Mouse (Mus musculus): ENCODE data around the gene Fermt2. TPM values are rescaled to one million over a fixed set of nuclear protein-coding genes. Genes with fewer than 3 reads are reported as not detected.
"Not testable (repeated sequence)": the region's sequence is repeated elsewhere in the genome, so short reads cannot be mapped to it uniquely, and the experiment has no call there.

The Fermt2 gene
- polyA plus RNA-seq, 1 experiment from 2014 or later, result 152 TPM

DNA sequence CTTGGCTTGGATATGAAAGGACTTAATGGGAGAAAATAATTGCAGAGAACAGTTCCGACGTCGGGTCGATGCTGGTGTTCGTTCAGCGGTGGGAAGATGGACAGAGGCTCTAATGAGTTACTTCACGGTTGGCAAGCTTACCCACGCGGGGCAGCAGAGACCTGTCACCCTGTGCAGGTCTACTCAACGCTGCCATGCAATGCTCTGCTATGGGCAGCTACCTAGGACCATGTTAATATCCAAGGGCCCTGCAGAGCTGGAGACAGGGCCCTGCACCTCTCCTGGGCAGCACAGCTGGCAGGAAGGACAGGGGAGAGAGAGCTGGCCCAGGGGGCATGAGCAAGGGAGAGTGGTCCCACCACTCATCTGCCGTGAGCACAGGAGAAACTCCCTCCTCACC, 29.9 kb downstream of the Fermt2 start:
- Histone ChIP-seq H3K4me2 (ENCODE audit: low read depth, low read length) (no peak overlapping the region), H3K9me3 (ENCODE audit: control insufficient read depth, low read length) (no peaks in the 10 kb centered on the region), H3K36me3 (ENCODE audit: control insufficient read depth, insufficient read depth, low read length) (peaks cover 4% of the 10 kb centered on the region; the same call in 1 of the 2 replicates), H3K27me3 (replicated peaks; ENCODE audit: control insufficient read depth, insufficient read depth, low read length) (no peaks in the 10 kb centered on the region), H3K4me1 (ENCODE audit: control insufficient read depth, insufficient read depth, low read length) (no peaks in the 10 kb centered on the region), H3K4me3 (ENCODE audit: low read length) (no peak overlapping the region), H3K9ac (ENCODE audit: low read depth, low read length) (no peak overlapping the region), H3K27ac (ENCODE audit: low read length) (no peak overlapping the region)
- no peak for ATAC-seq
- 91% methylated on average over 11 of the region's 11 CpGs for WGBS

DNA sequence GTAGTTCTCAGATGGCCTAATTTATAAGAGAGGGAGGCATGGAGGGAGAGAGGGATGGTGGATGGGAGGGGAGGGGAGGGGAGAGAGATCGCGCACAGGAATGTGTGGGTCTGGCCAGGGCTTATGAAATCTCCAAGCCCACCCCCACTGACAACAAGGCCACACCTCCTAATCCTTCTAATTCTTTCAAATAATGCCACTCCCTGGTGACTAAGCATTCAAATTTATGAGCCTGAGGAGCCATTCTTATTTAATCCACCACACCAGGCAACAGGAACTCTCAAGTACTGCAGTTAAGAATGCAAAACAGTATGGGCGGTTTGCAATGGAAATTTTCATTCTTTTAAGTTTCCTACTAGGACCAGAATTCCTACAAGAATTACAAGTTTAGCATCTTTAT, 32.8 kb downstream of the Fermt2 start:
- Histone ChIP-seq H3K36me3 (ENCODE audit: control insufficient read depth, insufficient read depth, low read length) (peaks cover 8% of the 10 kb centered on the region), H3K4me1 (ENCODE audit: control insufficient read depth, insufficient read depth, low read length) (no peaks in the 10 kb centered on the region)
- WGBS, result 96% methylated on average over 3 of the region's 3 CpGs

DNA sequence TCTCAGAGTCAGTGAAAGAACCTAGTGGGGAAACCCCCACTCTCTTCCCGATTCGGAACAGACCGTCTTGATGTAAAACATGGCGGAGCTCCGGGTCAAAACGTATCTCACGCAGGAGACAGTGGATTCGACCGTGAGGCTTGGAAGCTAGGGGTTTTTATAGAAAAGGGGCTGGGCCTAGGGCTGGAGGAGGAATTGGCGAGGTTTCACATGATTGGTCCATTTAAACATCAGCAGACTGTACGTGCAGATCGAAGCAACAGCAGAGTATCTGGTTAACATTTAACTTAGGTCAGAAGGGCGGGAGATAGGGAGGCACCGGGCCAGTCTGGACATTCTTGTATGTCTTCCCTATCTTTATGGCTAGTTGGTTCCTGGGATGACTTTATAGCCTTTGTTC, 34.1 kb downstream of the Fermt2 start:
- not testable (repeated sequence) for H3K9ac ChIP-seq (ENCODE audit: low read depth, low read length); H3K4me2 ChIP-seq (ENCODE audit: low read depth, low read length); H3K9me3 ChIP-seq (ENCODE audit: control insufficient read depth, low read length); H3K4me1 ChIP-seq (ENCODE audit: control insufficient read depth, insufficient read depth, low read length); H3K36me3 ChIP-seq (ENCODE audit: control insufficient read depth, insufficient read depth, low read length); ATAC-seq; H3K4me3 ChIP-seq (ENCODE audit: low read length); H3K27me3 ChIP-seq (replicated peaks; ENCODE audit: control insufficient read depth, insufficient read depth, low read length); H3K27ac ChIP-seq (ENCODE audit: low read length)
- 93% methylated on average over 14 of the region's 14 CpGs for WGBS

More for the DNA sequence above, 32.8 kb downstream of the Fermt2 start:
- Histone ChIP-seq H3K4me3 (ENCODE audit: low read length) (no peak overlapping the region), H3K27me3 (replicated peaks; ENCODE audit: control insufficient read depth, insufficient read depth, low read length) (no peaks in the 10 kb centered on the region), H3K9me3 (ENCODE audit: control insufficient read depth, low read length) (peaks cover 3% of the 10 kb centered on the region; the same call in 1 of the 2 replicates), H3K27ac (ENCODE audit: low read length) (no peak overlapping the region), H3K4me2 (ENCODE audit: low read depth, low read length) (no peak overlapping the region), H3K9ac (ENCODE audit: low read depth, low read length) (no peak overlapping the region)
- no peak for ATAC-seq

DNA sequence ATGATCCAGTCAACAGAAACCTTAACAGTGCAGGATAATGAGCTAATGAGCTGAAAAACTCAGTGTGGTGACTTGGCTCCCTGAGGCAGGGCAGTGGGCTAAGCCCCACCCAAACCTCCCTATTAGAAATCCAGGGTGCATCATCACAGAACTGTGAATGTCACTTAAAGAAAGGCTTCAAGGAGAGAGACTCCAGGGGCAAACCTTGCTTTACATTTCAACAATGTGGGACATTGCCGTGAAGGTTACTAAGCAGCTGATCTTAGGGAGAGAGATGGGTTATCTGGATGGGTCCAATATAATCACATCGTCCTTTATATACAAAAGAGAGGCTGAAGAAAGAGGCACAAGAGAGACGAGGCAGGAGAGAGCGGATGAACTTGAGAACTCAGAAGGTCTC, 36.0 kb downstream of the Fermt2 start:
- Histone ChIP-seq H3K4me2 (ENCODE audit: low read depth, low read length) (no peak overlapping the region), H3K4me1 (ENCODE audit: control insufficient read depth, insufficient read depth, low read length) (no peaks in the 10 kb centered on the region), H3K9me3 (ENCODE audit: control insufficient read depth, low read length) (peaks cover 3% of the 10 kb centered on the region; the same call in 1 of the 2 replicates), H3K36me3 (ENCODE audit: control insufficient read depth, insufficient read depth, low read length) (peaks cover 8% of the 10 kb centered on the region), H3K9ac (ENCODE audit: low read depth, low read length) (no peak overlapping the region), H3K4me3 (ENCODE audit: low read length) (no peak overlapping the region), H3K27ac (ENCODE audit: low read length) (no peak overlapping the region), H3K27me3 (replicated peaks; ENCODE audit: control insufficient read depth, insufficient read depth, low read length) (no peaks in the 10 kb centered on the region)
- WGBS, result 95% methylated on average over 4 of the region's 4 CpGs
- ATAC-seq, result no peak

DNA sequence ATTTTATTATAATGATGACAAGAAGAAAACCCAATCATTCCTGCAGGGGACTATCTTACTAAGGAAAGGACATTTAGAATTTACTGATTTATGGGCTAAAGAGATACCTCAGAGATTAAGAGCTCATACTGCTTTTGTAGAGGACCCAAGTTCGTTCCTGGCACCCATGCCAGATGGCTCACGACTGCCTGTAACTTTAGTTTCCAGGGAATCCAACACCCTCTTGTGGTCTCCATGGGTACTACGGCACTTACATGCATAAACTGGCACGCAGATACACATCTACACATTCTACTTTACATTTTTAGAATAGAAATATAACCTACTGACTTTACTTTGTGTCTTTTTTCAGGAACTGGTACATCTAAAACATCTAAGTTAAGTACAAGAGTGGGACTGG, 37.2 kb downstream of the Fermt2 start:
- no peak overlapping the region; the same call in 1 of the 2 replicates for H3K27ac ChIP-seq (ENCODE audit: low read length)
- 94% methylated on average over 4 of the region's 4 CpGs for WGBS
- H3K36me3 ChIP-seq (ENCODE audit: control insufficient read depth, insufficient read depth, low read length), result peaks cover 5% of the 10 kb centered on the region; the same call in 1 of the 2 replicates
- no peak overlapping the region for H3K4me2 ChIP-seq (ENCODE audit: low read depth, low read length)
- no peak overlapping the region for H3K4me3 ChIP-seq (ENCODE audit: low read length)
- no peaks in the 10 kb centered on the region for H3K27me3 ChIP-seq (replicated peaks; ENCODE audit: control insufficient read depth, insufficient read depth, low read length)
- H3K9ac ChIP-seq (ENCODE audit: low read depth, low read length), result no peak overlapping the region
- ATAC-seq, result no peak
- H3K4me1 ChIP-seq (ENCODE audit: control insufficient read depth, insufficient read depth, low read length), result no peaks in the 10 kb centered on the region
- peaks cover 3% of the 10 kb centered on the region; the same call in 1 of the 2 replicates for H3K9me3 ChIP-seq (ENCODE audit: control insufficient read depth, low read length)

DNA sequence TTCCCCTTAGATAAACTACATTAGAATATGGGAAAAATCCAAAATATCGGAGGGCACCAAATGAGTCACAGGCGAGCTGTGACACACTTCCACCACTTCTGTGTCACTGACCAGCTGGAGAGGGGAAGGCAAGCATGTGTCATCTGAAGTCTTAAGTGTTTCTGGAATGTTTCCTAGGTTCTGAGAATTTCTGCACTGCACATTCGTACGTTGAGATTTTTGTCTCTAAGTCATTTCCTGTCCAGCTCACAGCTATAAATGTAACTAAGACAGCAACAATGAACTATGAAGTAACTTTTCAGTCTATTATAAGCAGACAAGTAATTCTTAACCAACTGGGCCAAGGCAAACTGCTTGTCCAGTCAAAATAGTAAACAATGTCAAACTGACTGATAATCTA, 37.9 kb downstream of the Fermt2 start:
- no peaks in the 10 kb centered on the region for H3K27me3 ChIP-seq (replicated peaks; ENCODE audit: control insufficient read depth, insufficient read depth, low read length)
- H3K4me3 ChIP-seq (ENCODE audit: low read length), result no peak overlapping the region
- peak; percentile 50; the same call in 1 of the 2 replicates for ATAC-seq
- H3K4me2 ChIP-seq (ENCODE audit: low read depth, low read length), result no peak overlapping the region
- H3K9me3 ChIP-seq (ENCODE audit: control insufficient read depth, low read length), result peaks cover 3% of the 10 kb centered on the region; the same call in 1 of the 2 replicates
- no peak overlapping the region for H3K9ac ChIP-seq (ENCODE audit: low read depth, low read length)
- WGBS, result 48% methylated on average over 4 of the region's 4 CpGs
- no peak overlapping the region; the same call in 1 of the 2 replicates for H3K27ac ChIP-seq (ENCODE audit: low read length)
- peaks cover 5% of the 10 kb centered on the region; the same call in 1 of the 2 replicates for H3K36me3 ChIP-seq (ENCODE audit: control insufficient read depth, insufficient read depth, low read length)
- no peaks in the 10 kb centered on the region for H3K4me1 ChIP-seq (ENCODE audit: control insufficient read depth, insufficient read depth, low read length)

DNA sequence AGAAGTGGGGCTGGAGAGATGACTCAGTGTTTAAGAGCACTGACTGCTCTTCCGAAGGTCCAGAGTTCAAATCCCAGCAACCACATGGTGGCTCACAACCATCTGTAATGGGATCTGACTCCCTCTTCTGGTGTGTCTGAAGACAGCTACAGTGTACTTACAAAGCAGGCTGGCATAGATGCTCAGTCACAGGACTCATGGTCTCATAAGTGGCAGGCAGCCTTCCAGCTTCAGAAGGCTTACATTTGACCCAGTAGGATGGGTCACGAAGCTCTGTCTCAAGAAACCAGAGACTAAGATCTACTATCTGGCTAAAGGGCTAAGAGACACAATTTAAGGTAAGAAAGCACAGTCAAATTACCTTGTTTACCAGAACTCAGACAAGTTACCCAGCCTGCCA, 42.7 kb downstream of the Fermt2 start:
- H3K4me1 ChIP-seq (ENCODE audit: control insufficient read depth, insufficient read depth, low read length); H3K9me3 ChIP-seq (ENCODE audit: control insufficient read depth, low read length); H3K9ac ChIP-seq (ENCODE audit: low read depth, low read length); H3K4me2 ChIP-seq (ENCODE audit: low read depth, low read length); H3K36me3 ChIP-seq (ENCODE audit: control insufficient read depth, insufficient read depth, low read length); H3K27ac ChIP-seq (ENCODE audit: low read length); ATAC-seq; H3K27me3 ChIP-seq (replicated peaks; ENCODE audit: control insufficient read depth, insufficient read depth, low read length); H3K4me3 ChIP-seq (ENCODE audit: low read length): not testable (repeated sequence)
- WGBS, result 90% methylated on average over 2 of the region's 2 CpGs

DNA sequence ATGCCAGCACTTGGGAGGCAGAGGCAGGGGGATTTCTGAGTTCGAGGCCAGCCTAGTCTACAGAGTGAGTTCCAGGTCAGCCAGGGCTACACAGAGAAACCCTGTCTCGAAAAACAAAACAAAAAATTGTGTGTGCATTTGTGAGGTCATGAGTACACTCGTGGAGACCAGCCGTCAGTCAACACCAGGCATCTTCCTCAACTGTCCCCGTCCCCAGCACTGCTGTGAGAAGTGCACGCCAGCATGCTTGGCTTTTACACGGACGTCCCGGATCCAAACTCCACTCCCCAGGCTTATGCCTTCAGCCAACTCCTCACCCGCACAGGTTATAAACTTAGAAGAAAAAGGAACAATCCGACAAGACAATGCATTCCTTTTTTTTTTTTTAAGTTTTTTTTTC, 46.6 kb downstream of the Fermt2 start:
- WGBS, result 94% methylated on average over 11 of the region's 11 CpGs
- H3K27ac ChIP-seq (ENCODE audit: low read length); ATAC-seq; H3K4me3 ChIP-seq (ENCODE audit: low read length); H3K9ac ChIP-seq (ENCODE audit: low read depth, low read length); H3K27me3 ChIP-seq (replicated peaks; ENCODE audit: control insufficient read depth, insufficient read depth, low read length); H3K36me3 ChIP-seq (ENCODE audit: control insufficient read depth, insufficient read depth, low read length); H3K9me3 ChIP-seq (ENCODE audit: control insufficient read depth, low read length); H3K4me2 ChIP-seq (ENCODE audit: low read depth, low read length): not testable (repeated sequence)
- H3K4me1 ChIP-seq (ENCODE audit: control insufficient read depth, insufficient read depth, low read length), result peaks cover 12% of the 10 kb centered on the region; the same call in 1 of the 2 replicates

DNA sequence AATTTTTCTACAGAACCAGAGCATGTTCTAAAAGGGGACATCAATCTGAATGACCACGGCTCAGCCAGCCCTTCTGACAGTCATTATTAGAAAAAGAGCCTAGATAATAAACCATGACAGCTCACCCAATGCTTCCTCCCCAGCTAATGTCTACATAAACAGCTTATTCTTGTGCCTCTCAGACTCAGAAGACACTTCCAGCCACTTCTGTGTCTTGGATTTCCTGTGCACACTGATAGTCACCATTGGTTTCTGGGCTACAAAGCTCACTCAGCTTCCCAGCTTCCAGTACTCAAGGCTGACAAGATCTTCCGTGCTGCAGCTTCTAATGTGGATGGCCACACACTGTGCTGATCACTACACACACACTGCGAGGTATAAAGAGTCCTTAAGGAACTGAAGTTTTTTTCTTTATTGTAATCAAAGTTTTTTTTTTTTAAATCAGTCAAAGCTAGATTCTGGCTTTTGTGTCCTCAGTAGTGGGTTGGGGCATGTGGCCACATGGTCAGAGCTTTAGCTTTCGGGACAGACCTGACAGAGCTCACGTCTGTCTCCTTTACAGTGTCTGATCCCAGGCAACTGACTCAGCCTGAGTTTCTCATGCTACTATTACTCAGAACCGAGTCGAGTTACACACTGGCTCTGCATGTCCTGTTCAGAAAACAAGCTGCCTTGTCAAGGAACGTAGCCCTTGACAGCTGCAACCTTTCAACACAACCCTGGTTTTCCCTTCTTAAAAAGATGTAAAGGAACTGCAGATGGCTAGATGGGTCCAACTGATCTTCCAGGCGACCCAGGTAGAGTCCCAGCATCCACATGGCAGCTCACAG, 50.7 kb downstream of the Fermt2 start:
- Histone ChIP-seq H3K27ac (ENCODE audit: low read length) (peak overlapping the region; percentile 7; the same call in 1 of the 2 replicates), H3K4me3 (ENCODE audit: low read length) (no peak overlapping the region), H3K4me1 (ENCODE audit: control insufficient read depth, insufficient read depth, low read length) (peaks cover 15% of the 10 kb centered on the region; the same call in 1 of the 2 replicates), H3K36me3 (ENCODE audit: control insufficient read depth, insufficient read depth, low read length) (0 out of 2 replicates have a peak, but pooled peaks cover 3% of the 10 kb centered on the region), H3K27me3 (replicated peaks; ENCODE audit: control insufficient read depth, insufficient read depth, low read length) (no peaks in the 10 kb centered on the region), H3K4me2 (ENCODE audit: low read depth, low read length) (no peak overlapping the region), H3K9ac (ENCODE audit: low read depth, low read length) (no peak overlapping the region), H3K9me3 (ENCODE audit: control insufficient read depth, low read length) (no peaks in the 10 kb centered on the region)
- 43% methylated on average over 9 of the region's 9 CpGs for WGBS
- 0 out of 2 replicates have a peak, but pooled peaks have one; percentile 23 for ATAC-seq
